Mouse (Mus musculus) 3T3-L1 (cell line): ENCODE data around the gene Tas2r122.
"Not testable (repeated sequence)": the region's sequence is repeated elsewhere in the genome, so short reads cannot be mapped to it uniquely, and the experiment has no call there.

ENCODE experiments used
- DNase-seq: peaks from one replicate; pipeline ENCODE4 v3.0.0-alpha.2; 2015; ENCODE audit warnings: low read depth, low spot score

Gene Tas2r122

GRCm38 (mm10) chr6:132711828-132712227 lies at the start of gene Tas2r122:
Tas2r122 (minus strand) TSS chr6:132711928.
- no peak for DNase-seq

GRCm38 (mm10) chr6:132754430-132754829 lies 42.7 kb upstream of the Tas2r122 start, which contains the start of gene Tas2r124:
Tas2r124 (plus strand) TSS chr6:132754730.
- DNase-seq, result no peak

GRCm38 (mm10) chr6:132750206-132750605 lies 38.5 kb upstream of the Tas2r122 start:
- peak; percentile 55 for DNase-seq

DNA sequence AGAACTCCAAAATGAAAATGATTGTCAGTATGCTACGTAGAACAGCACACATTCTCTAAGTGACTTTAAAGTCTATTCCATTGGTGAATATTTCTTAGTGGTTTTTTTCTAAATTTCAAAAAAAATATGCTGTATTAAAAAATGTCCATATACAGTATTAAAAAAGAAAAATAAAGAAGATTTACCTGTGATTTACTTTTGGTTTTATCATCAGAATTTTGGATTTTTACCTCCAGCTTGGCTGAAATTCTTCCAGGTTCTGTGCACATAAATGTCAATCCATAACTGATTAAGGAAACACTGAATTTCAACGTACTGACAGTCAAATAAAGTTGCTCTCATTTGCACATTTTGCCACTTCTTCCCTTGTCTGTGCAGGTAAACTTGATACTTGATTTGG lies 26.2 kb upstream of the Tas2r122 start, which contains the start of gene Tas2r115:
TSS of gene Tas2r115 (minus strand) at position 101 of the 400 bp plus-strand sequence.
- DNase-seq, result no peak

DNA sequence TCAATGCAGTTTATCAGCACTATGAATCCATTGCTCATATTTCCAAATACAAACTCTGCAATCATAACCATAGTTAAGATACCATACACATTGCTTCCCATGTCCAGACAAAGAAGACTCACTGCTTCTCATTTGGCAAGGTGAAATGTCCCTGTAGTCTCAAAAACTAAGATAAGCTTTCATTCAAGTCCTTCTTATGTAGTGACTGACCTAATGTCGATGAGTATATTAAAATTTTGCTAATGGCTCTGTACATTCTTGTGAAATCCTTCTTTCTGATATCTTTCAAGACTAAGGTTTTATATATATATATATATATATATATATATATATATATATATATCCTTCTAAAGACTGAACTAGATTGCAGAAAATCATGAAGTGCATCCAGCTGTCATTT lies 10.8 kb downstream of the Tas2r122 start, which contains the start of gene Tas2r121:
TSS of gene Tas2r121 (minus strand) at position 101 of the 400 bp plus-strand sequence.
- no peak for DNase-seq

- not testable (repeated sequence) for DNase-seq
Observed at GRCm38 (mm10) chr6:132691596-132691995, 20.1 kb downstream of the Tas2r122 start.
